Mouse (Mus musculus) intestine, postnatal 0 days (tissue): ENCODE results near the gene Unc5c. TPM values are rescaled to one million over a fixed set of nuclear protein-coding genes. Genes with fewer than 3 reads are reported as not detected.

Source experiments
- ATAC-seq: fragments of 200-750 bp; cut with Nextera tagmentation; 2 replicates; pipeline ENCODE4 v1.8.0; 2017; ENCODE audit warnings: mild to moderate bottlenecking, moderate TSS enrichment, moderate library complexity
- H3K27ac ChIP-seq: fragments of 300-500 bp; sonication (generic); 2 replicates; pipeline ENCODE4 v1.5.1; 2014; ENCODE audit warnings: mild to moderate bottlenecking, low read depth, low read length, moderate library complexity
- H3K27me3 ChIP-seq: fragments of 300-500 bp; sonication (generic); replicated peaks from 2 replicates; pipeline ENCODE4 v1.6.1; 2014; ENCODE audit warnings: low read length, mixed read lengths; ENCODE audit not compliant: control insufficient read depth, insufficient read depth
- H3K36me3 ChIP-seq: fragments of 300-500 bp; sonication (generic); 2 replicates; pipeline ENCODE4 v1.6.1; 2014; ENCODE audit warnings: mild to moderate bottlenecking, moderate library complexity; ENCODE audit not compliant: control insufficient read depth, insufficient read depth
- H3K4me1 ChIP-seq: fragments of 300-500 bp; sonication (generic); replicated peaks from 2 replicates; pipeline ENCODE4 v1.6.1; 2014; ENCODE audit warnings: antibody characterized with exemption, low read length, mixed read lengths; ENCODE audit not compliant: control insufficient read depth, insufficient read depth
- H3K4me2 ChIP-seq: fragments of 300-500 bp; sonication (generic); replicated peaks from 2 replicates; pipeline ENCODE4 v1.6.1; 2014; ENCODE audit warnings: low read depth, mild to moderate bottlenecking, moderate library complexity
- H3K4me3 ChIP-seq: fragments of 300-500 bp; sonication (generic); 2 replicates; pipeline ENCODE4 v1.5.1; 2014; ENCODE audit warnings: low read depth, low read length
- H3K9ac ChIP-seq: fragments of 300-500 bp; sonication (generic); 2 replicates; pipeline ENCODE4 v1.6.1; 2014; ENCODE audit warnings: mild to moderate bottlenecking, low read depth, low read length
- H3K9me3 ChIP-seq: fragments of 300-500 bp; sonication (generic); 2 replicates; pipeline ENCODE4 v1.6.1; 2016; ENCODE audit warnings: mixed run types; ENCODE audit not compliant: control insufficient read depth
- CTCF ChIP-seq: sonication (generic); IDR thresholded peaks from 2 replicates; pipeline ENCODE4 v1.5.1; 2016; ENCODE audit warnings: low read depth, mild to moderate bottlenecking, control low read depth, antibody characterized with exemption, moderate library complexity
- WGBS: fragments of 180-500 bp; shearing (Covaris S2); extraction: QIAGEN DNeasy Blood & Tissue Kit; methylation state at CpG from one replicate; pipeline ENCODE4 v1.1.7; 2014; 5-methylcytosine and 5-hydroxymethylcytosine counted together
- polyA plus RNA-seq: library from polyadenylated mRNA; unstranded; fragments of >200 nt; fragmentation: Nextera tagmentation; extraction: Ambion mirVana; gene quantifications from 2 replicates; pipeline ENCODE4 v1.2.1, GENCODE M21; 2015

Gene Unc5c
- polyA plus RNA-seq, 1 experiment from 2014 or later, result 2.1 TPM

DNA sequence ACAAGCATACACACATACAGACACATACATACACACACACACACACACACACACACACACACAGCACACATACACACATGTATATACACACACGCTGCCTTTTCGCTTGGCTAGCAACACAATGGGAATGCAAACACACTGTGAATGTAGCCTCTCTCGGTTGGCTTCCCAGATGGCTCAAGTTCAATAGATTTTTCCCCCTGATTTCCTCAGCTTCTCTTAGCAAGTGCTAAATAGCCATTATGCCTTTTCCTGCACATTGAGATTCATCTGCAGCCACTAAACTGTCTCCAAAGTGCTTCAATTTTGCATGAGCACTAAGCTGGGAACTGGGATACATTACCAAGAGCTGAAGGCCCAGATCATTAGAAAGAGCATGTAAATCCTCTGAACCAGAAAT lies 226.8 kb downstream of the Unc5c start:
- Histone ChIP-seq H3K4me1 (no peaks in the 10 kb centered on the region), H3K9ac (no peak overlapping the region), H3K4me3 (no peak overlapping the region), H3K27me3 (no peaks in the 10 kb centered on the region), H3K27ac (no peak overlapping the region), H3K4me2 (no peak overlapping the region), H3K9me3 (no peaks in the 10 kb centered on the region), H3K36me3 (no peaks in the 10 kb centered on the region)
- no peak for ATAC-seq
- TF ChIP-seq CTCF, result no peak
- WGBS, result 84% methylated on average over 3 of the region's 3 CpGs

DNA sequence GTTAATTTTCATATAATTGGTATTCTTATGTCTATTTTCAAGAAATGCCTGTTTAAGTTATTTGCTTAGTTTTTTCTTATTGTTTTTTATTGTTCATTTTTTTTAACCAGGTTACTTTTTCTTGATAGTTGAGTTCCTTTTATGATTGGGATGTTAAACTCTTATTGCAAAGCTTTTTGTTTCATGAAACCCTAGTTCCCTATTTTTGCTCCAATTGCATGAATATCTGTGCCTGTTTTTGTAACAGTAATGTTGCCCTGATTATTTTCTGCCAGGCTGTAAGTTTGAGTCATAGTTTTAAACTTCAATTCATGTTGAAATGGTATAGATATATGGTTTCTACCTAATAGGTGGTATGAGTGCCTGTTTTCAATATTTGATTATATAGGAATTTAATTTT lies 234.2 kb downstream of the Unc5c start:
- Histone ChIP-seq H3K4me3 (no peak overlapping the region), H3K9ac (no peak overlapping the region), H3K27me3 (no peaks in the 10 kb centered on the region)

DNA sequence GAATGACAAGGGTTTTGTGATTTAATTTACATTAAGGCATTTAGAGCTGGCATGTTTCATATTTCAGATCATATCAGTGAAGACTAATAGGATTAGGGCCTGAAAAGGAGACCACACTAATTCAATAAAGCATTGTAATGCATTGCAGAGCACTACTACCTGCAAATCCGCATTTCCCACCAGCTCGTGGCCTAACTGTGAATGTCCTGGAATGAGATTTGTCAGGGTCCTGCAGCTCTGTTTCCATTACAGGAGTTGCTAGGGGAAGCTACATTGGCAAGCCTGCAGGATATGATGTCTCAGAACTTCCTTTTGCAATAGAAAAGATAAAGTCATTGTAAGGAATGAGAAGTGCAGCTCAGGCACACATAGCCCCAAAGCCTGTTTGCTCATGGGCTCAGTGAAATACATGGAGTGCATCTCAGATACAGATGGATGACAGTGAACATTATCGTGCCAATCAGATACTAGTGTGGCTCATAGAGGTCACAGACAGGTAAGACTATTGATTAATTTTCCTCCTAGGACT lies 236.4 kb downstream of the Unc5c start:
- no peak for TF ChIP-seq CTCF
- Histone ChIP-seq H3K9me3 (no peaks in the 10 kb centered on the region), H3K4me2 (no peak overlapping the region), H3K36me3 (no peaks in the 10 kb centered on the region), H3K4me1 (no peaks in the 10 kb centered on the region), H3K9ac (no peak overlapping the region), H3K27ac (no peak overlapping the region), H3K27me3 (no peaks in the 10 kb centered on the region), H3K4me3 (no peak overlapping the region)
- WGBS, result 72% methylated on average over 3 of the region's 3 CpGs
- no peak for ATAC-seq

More for the DNA sequence above, 234.2 kb downstream of the Unc5c start:
- no peak for TF ChIP-seq CTCF
- Histone ChIP-seq H3K27ac (no peak overlapping the region), H3K4me1 (no peaks in the 10 kb centered on the region), H3K9me3 (no peaks in the 10 kb centered on the region), H3K36me3 (no peaks in the 10 kb centered on the region), H3K4me2 (no peak overlapping the region)
- no peak for ATAC-seq

DNA sequence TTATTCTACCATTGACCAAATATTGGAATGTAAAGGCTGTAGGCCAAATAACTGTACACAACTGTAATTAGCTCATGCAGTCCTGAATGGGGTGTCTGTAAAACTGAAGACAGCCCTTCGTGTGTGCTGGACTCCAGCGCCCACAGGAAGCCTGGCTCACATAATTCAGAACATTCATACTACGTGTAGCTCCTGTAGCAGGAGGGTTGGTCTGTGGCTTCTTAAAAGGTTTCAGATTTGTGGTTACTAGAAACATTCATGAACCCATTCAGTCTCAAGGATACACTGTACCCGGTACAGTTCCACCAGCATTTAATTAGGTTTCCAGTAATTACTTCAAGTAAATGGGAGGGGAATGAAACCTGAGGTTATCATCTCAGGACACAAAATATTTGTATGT lies 246.6 kb downstream of the Unc5c start:
- H3K27me3 ChIP-seq, result no peaks in the 10 kb centered on the region
- H3K4me3 ChIP-seq, result no peak overlapping the region
- 78% methylated on average over 4 of the region's 4 CpGs for WGBS
- no peak overlapping the region for H3K9ac ChIP-seq
- no peak for TF ChIP-seq CTCF
- H3K4me1 ChIP-seq, result no peaks in the 10 kb centered on the region
- H3K27ac ChIP-seq, result no peak overlapping the region
- ATAC-seq, result no peak
- no peaks in the 10 kb centered on the region for H3K36me3 ChIP-seq
- H3K4me2 ChIP-seq, result no peak overlapping the region
- H3K9me3 ChIP-seq, result no peaks in the 10 kb centered on the region

DNA sequence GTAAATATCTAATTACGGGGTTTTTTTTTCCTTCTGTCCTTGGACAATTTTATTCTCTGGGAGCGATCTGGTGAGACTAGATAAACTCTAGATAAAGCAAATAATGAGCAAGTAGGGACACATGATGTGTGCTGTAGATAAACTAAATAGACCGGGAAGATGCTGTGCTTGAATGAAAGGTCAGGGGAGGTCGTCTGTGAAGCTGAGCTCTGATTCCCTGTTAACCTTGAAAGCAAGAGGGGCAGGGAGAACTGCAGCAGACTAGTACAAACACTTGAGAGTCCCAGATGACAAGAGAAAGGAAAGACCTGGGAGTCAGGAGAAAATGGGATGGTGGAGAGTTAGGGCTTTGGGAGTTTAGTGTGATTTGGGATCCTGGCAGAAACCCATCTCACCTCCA lies 251.4 kb downstream of the Unc5c start:
- TF ChIP-seq CTCF, result no peak
- H3K4me1 ChIP-seq, result no peaks in the 10 kb centered on the region
- no peak overlapping the region for H3K4me2 ChIP-seq
- H3K27ac ChIP-seq, result no peak overlapping the region
- H3K9ac ChIP-seq, result no peak overlapping the region
- H3K27me3 ChIP-seq, result no peaks in the 10 kb centered on the region
- H3K9me3 ChIP-seq, result no peaks in the 10 kb centered on the region
- no peaks in the 10 kb centered on the region for H3K36me3 ChIP-seq
- H3K4me3 ChIP-seq, result no peak overlapping the region
- WGBS, result 32% methylated on average over 4 of the region's 4 CpGs
- no peak for ATAC-seq

DNA sequence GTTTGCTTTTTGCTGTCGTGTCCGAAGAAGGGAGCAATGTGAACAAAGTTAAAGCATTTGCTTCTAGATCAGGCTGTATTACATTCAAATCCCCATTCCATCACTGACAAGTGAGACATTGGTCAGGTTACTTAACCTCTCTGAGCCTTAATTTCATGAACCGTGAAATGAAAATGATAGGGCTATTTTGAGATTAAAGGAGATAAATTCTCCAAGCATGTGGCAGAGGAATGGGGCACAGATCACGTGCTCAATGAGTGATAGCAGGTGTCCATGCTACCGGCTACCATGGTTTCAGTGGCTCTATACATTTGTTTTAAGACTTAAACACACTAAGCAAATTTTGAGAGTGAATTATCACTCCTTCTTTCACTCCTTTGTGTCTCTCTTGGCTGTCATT lies 254.0 kb downstream of the Unc5c start:
- no peak overlapping the region for H3K27ac ChIP-seq
- ATAC-seq, result no peak
- no peak for TF ChIP-seq CTCF
- no peaks in the 10 kb centered on the region for H3K9me3 ChIP-seq
- no peaks in the 10 kb centered on the region for H3K36me3 ChIP-seq
- WGBS, result 82% methylated on average over 5 of the region's 5 CpGs
- H3K4me1 ChIP-seq, result no peaks in the 10 kb centered on the region
- H3K4me2 ChIP-seq, result no peak overlapping the region
- no peak overlapping the region for H3K9ac ChIP-seq
- H3K4me3 ChIP-seq, result no peak overlapping the region
- H3K27me3 ChIP-seq, result no peaks in the 10 kb centered on the region

DNA sequence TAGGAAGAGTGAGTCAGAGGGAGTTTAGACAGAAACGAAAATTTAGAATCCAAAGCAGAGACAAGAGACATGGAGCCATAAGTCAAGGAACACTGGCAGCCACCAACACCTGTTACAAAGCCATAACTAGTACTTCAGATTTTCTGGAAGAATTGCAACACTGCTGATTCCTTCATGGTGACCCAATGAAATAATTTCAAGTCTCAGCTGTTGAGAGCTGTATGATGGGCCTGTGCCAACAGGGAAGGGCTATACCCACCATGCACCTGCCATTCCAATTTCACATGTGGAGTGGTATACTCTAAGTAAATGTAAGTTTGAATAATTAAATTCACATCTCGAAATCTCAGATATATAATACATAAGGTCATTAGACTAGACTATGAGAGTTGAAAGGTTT lies 259.5 kb downstream of the Unc5c start:
- WGBS, result 75% methylated on average over 2 of the region's 2 CpGs
- no peak overlapping the region for H3K4me2 ChIP-seq
- no peaks in the 10 kb centered on the region for H3K36me3 ChIP-seq
- H3K4me3 ChIP-seq, result no peak overlapping the region
- no peaks in the 10 kb centered on the region for H3K4me1 ChIP-seq
- TF ChIP-seq CTCF, result no peak
- no peak overlapping the region for H3K9ac ChIP-seq
- H3K27ac ChIP-seq, result no peak overlapping the region
- H3K9me3 ChIP-seq, result no peaks in the 10 kb centered on the region
- no peaks in the 10 kb centered on the region for H3K27me3 ChIP-seq
- ATAC-seq, result no peak
